Mouse (Mus musculus): ENCODE data around the gene Thtpa.

DNA sequence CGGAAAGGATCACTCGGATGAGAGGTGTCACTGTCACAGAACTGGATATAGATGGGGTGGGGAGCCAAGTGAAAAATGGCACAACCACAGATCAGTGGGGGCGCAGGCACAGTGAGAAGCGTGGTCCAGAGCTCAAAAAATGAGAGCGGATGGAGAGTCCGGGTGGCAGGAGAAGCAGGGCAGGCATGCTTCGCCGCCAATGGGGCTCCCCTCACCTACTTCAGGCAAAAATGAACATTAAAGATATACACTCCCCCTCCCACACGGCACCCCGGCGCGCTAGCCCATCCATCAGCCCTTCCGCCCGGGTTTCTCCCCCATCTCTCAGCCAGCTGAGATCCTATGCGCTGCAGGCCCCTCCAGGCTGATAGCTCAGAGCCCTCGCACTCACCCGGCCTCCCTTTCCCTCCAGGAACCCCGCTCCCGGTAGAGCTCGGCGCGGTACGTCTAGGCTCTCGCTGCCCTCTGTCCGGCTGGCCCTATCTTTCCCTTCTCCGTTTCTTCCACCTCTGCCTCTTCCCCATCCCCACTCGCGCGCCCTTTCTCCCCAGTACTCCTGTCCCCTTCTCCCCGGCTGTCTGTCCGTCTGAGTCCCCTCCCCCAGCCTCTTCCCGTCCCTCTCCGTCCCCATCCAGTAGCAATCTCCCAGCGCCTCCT is 3.2 kb upstream of the Thtpa start:
- TF ChIP-seq TAL1 (IDR thresholded peaks at IDR 0.05; ENCODE audit: low read length) = no peak
- TF ChIP-seq GATA1 (IDR thresholded peaks at IDR 0.05; ENCODE audit: low read length) = no peak

Data from erythroblast, embryonic 14.5 days (primary cell).